Mouse (Mus musculus) kidney, adult 9 months (tissue): ENCODE results near the gene B230104I21Rik.

ENCODE experiments used
- DNase-seq: peaks from one replicate; pipeline ENCODE4 v3.0.0; 2022

The B230104I21Rik gene

GRCm38 (mm10) chr4:154396652-154397301, 60.9 kb downstream of the B230104I21Rik start:
- no peak for DNase-seq
